Mouse (Mus musculus) cerebellum, adult (tissue): ENCODE data around the gene Olfr654.

ENCODE experiments used
- ATAC-seq: cut with Nextera tagmentation; 2 replicates; pipeline ENCODE4 v1.9.2; 2017; ENCODE audit warnings: mild to moderate bottlenecking, moderate library complexity, mixed read lengths; ENCODE audit not compliant: insufficient number of reproducible peaks, low FRiP score, low TSS enrichment

Olfr654 gene

DNA sequence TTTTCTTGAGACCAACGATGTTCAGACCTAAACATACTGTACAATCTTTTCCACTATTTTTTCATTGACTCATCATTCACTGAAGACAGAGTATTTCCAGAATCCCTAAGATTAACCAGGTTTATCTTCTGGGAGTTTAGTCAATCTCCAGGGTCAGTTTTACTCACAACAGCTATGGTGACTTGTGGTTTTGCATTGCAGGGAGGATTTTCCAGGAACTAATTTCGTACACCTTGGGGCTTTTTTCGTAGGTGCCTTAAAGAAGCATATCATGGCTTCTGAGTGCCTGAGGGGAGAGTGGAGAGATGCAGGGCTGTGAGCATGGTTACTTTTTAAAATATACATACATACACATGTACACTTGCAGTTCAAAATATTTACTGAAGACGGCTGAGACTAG lies at the start of gene Olfr654:
Olfr654 (plus strand) TSS at position 301 of the 400 bp plus-strand sequence.
- no peak for ATAC-seq

- ATAC-seq: no peak
Measured at GRCm38 (mm10) chr7:104549833-104550232, 37.0 kb upstream of the Olfr654 start, which contains the start of gene Olfr651. Gene Olfr651 (plus strand): TSS chr7:104550133.

DNA sequence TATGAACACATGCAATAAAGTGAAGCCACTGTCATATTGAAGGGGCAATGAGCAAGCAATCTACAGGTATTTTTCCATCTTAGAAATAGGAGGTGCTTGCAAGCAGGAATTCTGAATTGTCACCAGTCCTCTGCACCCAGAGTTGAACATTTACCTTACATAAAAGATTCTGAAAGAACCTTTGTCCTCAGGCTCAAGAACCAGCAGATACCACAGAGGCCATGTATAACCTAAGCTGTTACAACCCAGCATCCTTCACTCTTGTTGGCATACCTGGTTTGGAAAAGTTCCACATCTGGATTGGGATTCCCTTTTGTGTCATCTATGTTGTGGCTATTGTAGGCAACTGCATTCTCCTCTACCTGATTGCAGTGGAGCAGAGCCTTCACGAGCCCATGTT lies 34.1 kb upstream of the Olfr654 start:
- ATAC-seq: no peak

DNA sequence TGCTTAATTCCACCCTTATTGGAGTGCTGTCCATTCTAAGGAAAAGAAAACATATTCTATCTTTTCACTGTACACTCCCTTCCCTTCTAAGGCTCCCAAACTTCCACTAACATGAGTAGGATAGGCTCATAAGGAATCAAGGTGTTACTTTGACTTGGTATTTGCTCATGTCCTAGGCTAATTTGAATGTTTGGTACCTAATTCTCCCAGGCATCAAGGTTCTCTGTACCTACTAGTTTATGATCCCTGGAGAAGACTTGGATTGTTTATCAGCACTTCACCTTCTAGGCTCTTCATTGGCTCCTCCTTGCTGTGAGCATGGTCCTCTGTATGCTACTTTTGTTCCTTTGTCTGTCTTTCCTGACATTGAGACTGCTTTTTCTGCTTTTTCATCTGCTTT lies 26.2 kb upstream of the Olfr654 start, which contains the start of gene Olfr652:
Olfr652 (plus strand) TSS at position 301 of the 400 bp plus-strand sequence.
- ATAC-seq: no peak

- no peak for ATAC-seq
Measured at GRCm38 (mm10) chr7:104577014-104577413, 9.8 kb upstream of the Olfr654 start, which contains the start of gene Olfr653. Gene Olfr653 (plus strand): TSS chr7:104577314.

DNA sequence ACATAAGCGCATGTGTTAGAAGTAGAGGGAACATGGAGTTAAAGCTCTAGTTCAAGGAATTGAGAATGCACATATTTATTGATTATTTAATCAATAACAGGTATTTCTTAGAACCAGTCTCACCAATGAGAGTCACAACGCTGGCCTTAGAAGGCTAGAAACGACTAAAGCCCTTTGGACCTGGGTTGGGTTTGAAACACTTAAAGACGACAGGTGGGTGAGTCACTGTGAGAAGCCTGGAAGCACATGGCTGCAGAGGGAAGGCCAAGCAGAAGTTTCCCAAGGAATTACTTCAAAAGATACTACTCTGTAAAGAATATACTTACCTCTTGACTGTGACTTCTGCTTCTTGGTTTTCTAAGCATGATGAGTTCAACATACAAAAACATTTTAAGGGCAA lies 6.0 kb upstream of the Olfr654 start:
- no peak for ATAC-seq

DNA sequence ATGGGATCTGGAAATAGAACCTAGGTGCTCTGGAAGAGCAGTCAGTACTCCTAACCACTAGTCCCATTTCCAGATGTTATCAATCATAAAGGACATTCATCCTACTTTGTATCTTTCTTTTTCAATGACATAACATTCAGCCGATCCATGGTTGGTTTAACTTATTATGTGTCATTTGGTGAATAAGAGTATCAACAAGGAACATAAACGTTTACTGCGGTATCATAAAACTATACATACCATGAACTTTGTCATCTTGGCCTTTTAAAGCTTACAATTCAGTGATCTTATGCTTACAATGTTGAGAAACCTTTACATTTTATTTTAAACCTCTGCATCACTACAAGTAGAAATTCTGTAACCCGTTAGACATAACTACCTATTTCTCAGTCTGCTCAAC lies 5.4 kb upstream of the Olfr654 start:
- ATAC-seq: no peak

DNA sequence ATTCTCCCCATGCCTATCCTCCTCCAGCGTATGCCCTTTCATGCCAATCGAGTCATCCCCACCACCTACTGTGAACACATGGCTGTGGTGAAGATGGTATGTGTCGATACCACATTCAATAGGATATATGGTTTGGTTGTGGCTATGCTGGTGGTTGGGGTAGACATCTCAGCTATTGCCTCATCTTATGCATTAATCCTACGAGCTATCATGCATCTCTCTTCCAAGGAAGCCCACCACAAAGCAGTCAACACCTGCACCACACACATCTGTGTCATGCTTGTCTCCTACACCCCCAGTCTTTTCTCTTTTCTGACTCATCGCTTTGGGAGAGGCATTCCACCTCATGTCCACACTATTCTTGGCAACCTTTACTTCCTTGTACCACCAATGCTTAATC lies 1.4 kb downstream of the Olfr654 start:
- no peak for ATAC-seq

GRCm38 (mm10) chr7:104601679-104602078 lies 14.9 kb downstream of the Olfr654 start, which contains the start of gene Olfr655:
Gene Olfr655 (minus strand): TSS chr7:104601779.
- ATAC-seq: no peak

DNA sequence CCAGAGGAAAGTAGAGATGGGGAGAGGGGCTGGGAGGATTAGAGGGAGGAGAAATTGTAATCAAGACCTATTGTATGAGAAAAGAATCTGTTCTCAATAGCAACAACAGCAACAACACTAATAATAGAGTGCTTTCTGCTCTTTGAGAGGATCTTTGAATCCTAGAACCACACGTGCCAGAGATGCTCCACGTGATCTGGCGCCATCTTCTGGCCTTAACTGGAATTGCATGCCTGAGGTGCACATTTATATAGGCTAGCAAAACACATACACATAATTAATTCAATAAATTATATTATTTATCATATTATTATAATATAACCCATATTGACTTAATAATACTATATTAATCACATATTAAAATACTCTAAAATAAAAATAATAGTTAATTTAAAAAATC lies 16.3 kb downstream of the Olfr654 start:
- ATAC-seq: no peak

DNA sequence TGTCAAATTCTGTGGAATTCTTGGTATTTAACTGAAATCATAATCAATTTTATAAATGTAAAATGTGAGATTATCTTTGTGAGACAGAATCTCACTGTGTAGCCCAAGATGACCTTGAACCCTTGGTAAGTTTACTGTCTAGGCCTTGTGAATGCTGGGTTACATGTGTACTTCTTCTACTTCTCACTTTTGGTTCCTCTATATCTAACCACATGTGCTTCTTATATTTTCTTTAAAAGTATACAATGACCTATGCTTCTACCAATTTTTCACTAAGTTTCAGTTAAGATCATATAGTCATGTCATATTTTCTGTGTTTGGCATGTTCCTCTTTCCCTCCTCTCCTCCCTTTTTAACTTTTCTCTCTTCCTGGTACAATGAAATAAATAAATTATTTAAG lies 17.9 kb downstream of the Olfr654 start:
- no peak for ATAC-seq

GRCm38 (mm10) chr7:104613655-104614054 lies 26.8 kb downstream of the Olfr654 start, which contains the start of gene Olfr656:
Gene Olfr656 (plus strand): TSS chr7:104613955.
- ATAC-seq: no peak

- ATAC-seq: no peak
Measured at GRCm38 (mm10) chr7:104624494-104624893, 37.7 kb downstream of the Olfr654 start, which contains the start of gene Olfr657. Gene Olfr657 (plus strand): TSS chr7:104624794.
